In the genomic region with DNA sequence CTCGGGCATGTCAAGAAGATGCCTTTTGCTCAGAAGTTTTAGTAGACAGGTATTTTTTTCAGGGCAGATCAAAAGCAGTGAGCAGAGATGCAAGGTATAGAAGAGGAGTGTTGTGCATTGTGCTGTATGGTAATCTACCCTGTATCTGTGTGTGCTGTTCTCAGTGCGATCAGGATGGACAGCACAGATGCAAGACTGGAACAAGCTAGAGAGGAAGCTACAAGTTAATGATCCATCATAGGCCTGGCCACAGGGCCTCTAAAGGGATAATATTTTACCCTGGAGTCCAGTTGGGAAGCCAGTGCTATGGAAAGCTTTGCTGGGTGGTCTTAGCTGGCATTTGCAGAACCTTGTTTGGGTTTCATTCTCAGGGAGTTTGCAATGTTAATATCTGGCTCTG, we compare ENCODE assay signal across 31 mouse cellular contexts.
"Had no signal": no experiment of that assay in that cellular context is flagged by ENCODE, and none has a peak within 500 bp of the region (broad histone marks: within the 10 kb centered on the region; RNA-seq: fewer than 3 reads in every experiment).

No protein-coding gene starts in this region.

- ATAC-seq: liver, embryonic 12.5 days; liver, postnatal 0 days; lung, postnatal 0 days; midbrain, embryonic 13.5 days; midbrain, embryonic 15.5 days; midbrain, embryonic 16.5 days had no signal

- DNase-seq: left cerebral cortex, postnatal 4 days; liver; liver, embryonic 13.5 days; liver, postnatal 0 days; lung, adult 18-20 months; lung, adult 2 months; lung, embryonic 14.5 days; lung, postnatal 10 days; lung, postnatal 14 days; lung, postnatal 36 days; lung, postnatal 4 days; midbrain, embryonic 14.5 days had no signal

- H3K9ac ChIP-seq: limb, embryonic 12.5 days; limb, embryonic 13.5 days; limb, embryonic 15.5 days; liver, embryonic 12.5 days; liver, embryonic 13.5 days; liver, embryonic 14.5 days; liver, embryonic 15.5 days; liver, postnatal 0 days; lung, embryonic 14.5 days; lung, embryonic 15.5 days; midbrain, embryonic 12.5 days; midbrain, embryonic 13.5 days; midbrain, embryonic 15.5 days had no signal

- H3K36me3 ChIP-seq: limb, embryonic 10.5 days; limb, embryonic 12.5 days; limb, embryonic 13.5 days; limb, embryonic 15.5 days; liver, embryonic 12.5 days; liver, embryonic 13.5 days; liver, embryonic 15.5 days; lung, embryonic 15.5 days; midbrain, embryonic 10.5 days; midbrain, embryonic 12.5 days; midbrain, embryonic 13.5 days; midbrain, embryonic 15.5 days had no signal

- H3K27me3 ChIP-seq: lung, embryonic 15.5 days; midbrain, embryonic 12.5 days; midbrain, embryonic 13.5 days; midbrain, embryonic 15.5 days had no signal

- H3K4me2 ChIP-seq: limb, embryonic 12.5 days; limb, embryonic 13.5 days; limb, embryonic 15.5 days; liver, embryonic 11.5 days; liver, embryonic 12.5 days; liver, embryonic 13.5 days; liver, embryonic 15.5 days; lung, embryonic 14.5 days; lung, embryonic 15.5 days; midbrain, embryonic 11.5 days; midbrain, embryonic 12.5 days; midbrain, embryonic 13.5 days; midbrain, embryonic 15.5 days had no signal

- H3K4me3 ChIP-seq: limb, embryonic 10.5 days; limb, embryonic 12.5 days; limb, embryonic 13.5 days; limb, embryonic 15.5 days; liver, embryonic 12.5 days; liver, embryonic 13.5 days; liver, embryonic 15.5 days; lung, embryonic 15.5 days; megakaryocyte, embryonic 14.5 days; midbrain, embryonic 10.5 days; midbrain, embryonic 12.5 days; midbrain, embryonic 13.5 days; midbrain, embryonic 15.5 days; myocyte had no signal

- H3K9me3 ChIP-seq: limb, embryonic 10.5 days; limb, embryonic 12.5 days; limb, embryonic 13.5 days; limb, embryonic 15.5 days; liver, embryonic 12.5 days; liver, embryonic 13.5 days; liver, embryonic 15.5 days; lung, embryonic 15.5 days; megakaryocyte, embryonic 14.5 days; midbrain, embryonic 10.5 days; midbrain, embryonic 12.5 days; midbrain, embryonic 13.5 days; midbrain, embryonic 15.5 days had no signal

- H3K27ac ChIP-seq: limb, embryonic 10.5 days; limb, embryonic 12.5 days; limb, embryonic 13.5 days; limb, embryonic 15.5 days; liver, embryonic 12.5 days; liver, embryonic 13.5 days; liver, embryonic 14.5 days; liver, embryonic 15.5 days; lung, embryonic 15.5 days; macrophage; midbrain, embryonic 10.5 days; midbrain, embryonic 12.5 days; midbrain, embryonic 13.5 days; midbrain, embryonic 15.5 days had no signal

- H3K4me1 ChIP-seq: limb, embryonic 10.5 days; limb, embryonic 12.5 days; limb, embryonic 13.5 days; limb, embryonic 15.5 days; liver, embryonic 12.5 days; liver, embryonic 13.5 days; liver, embryonic 15.5 days; lung, embryonic 15.5 days; midbrain, embryonic 15.5 days had no signal
